Mouse (Mus musculus) bone marrow, adult 2 months (tissue): ENCODE data around the gene Prdm16.

Source experiments
- CTCF ChIP-seq: fragments of 200-500 bp; IDR thresholded peaks from 2 replicates; pipeline ENCODE4 v1.5.1; 2011; ENCODE audit warnings: low read length, control low read depth; ENCODE audit not compliant: control insufficient read depth, insufficient read depth
- POLR2A ChIP-seq: fragments of 200-500 bp; IDR thresholded peaks from 2 replicates; pipeline ENCODE4 v1.6.1; 2011; ENCODE audit warnings: low read depth, mild to moderate bottlenecking, control low read depth, low read length, borderline replicate concordance; ENCODE audit not compliant: control insufficient read depth

DNA sequence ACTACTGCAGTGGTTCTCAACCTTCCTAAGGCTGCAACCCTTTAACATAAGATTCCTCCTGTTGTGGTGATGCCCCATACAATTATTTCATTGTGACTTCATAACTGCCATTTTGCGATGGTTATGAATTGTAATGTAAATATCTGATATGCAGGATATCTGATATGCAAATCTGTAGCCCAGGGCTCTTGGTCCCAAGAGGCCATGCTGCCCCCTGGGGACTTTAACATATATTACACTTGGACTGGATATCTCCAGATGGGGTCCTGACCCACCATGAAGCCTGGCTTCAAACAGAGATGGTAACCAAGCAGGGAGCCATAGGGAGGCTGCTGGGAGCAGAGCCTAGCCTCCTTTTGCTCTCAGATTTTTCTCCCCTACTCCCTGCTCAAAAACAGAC, 244.0 kb downstream of the Prdm16 start:
- TF ChIP-seq CTCF (no peak), POLR2A (no peak)
